Mouse (Mus musculus): Measurements from ENCODE around the gene Cnot10. TPM values are rescaled to one million over a fixed set of nuclear protein-coding genes. Genes with fewer than 3 reads are reported as not detected.

Cnot10 gene
- 61.2 and 64.0 TPM in 2 replicates for polyA plus RNA-seq (2015; fragmentation: Nextera tagmentation; extraction: Ambion mirVana)

- peak within 1 kb of the TSS; percentile 80 for H3K9ac ChIP-seq (replicated peaks; ENCODE audit: low read depth, low read length)
- ATAC-seq, result peak; percentile 99
- peak within 1 kb of the TSS; percentile 88 for H3K4me3 ChIP-seq (replicated peaks; ENCODE audit: low read length)
- WGBS, result 4% methylated on average over 51 of the region's 51 CpGs
- H3K36me3 ChIP-seq (ENCODE audit: control insufficient read depth, insufficient read depth), result no peaks in the 10 kb centered on the region
- peak within 1 kb of the TSS; percentile 98 for H3K4me2 ChIP-seq (ENCODE audit: low read length)
- H3K27me3 ChIP-seq (replicated peaks; ENCODE audit: control insufficient read depth, insufficient read depth, low read length), result peaks cover 12% of the 10 kb centered on the region
- no peaks in the 10 kb centered on the region for H3K9me3 ChIP-seq (ENCODE audit: control insufficient read depth, low read length)
- H3K4me1 ChIP-seq (replicated peaks; ENCODE audit: control insufficient read depth, insufficient read depth, low read length), result peaks cover 23% of the 10 kb centered on the region
- H3K27ac ChIP-seq (ENCODE audit: low read length), result peak within 1 kb of the TSS; percentile 84
Observed at GRCm38 (mm10) chr9:114639839-114640646, at the start of gene Cnot10. Cnot10 (minus strand) TSS chr9:114640184.

- Histone ChIP-seq H3K9me3 (ENCODE audit: control insufficient read depth, low read length) (no peaks in the 10 kb centered on the region), H3K27me3 (replicated peaks; ENCODE audit: control insufficient read depth, insufficient read depth, low read length) (no peaks in the 10 kb centered on the region), H3K27ac (ENCODE audit: low read length) (peak overlapping the region; percentile 91), H3K4me1 (replicated peaks; ENCODE audit: control insufficient read depth, insufficient read depth, low read length) (peaks cover 22% of the 10 kb centered on the region), H3K9ac (replicated peaks; ENCODE audit: low read depth, low read length) (peak overlapping the region; percentile 96), H3K4me3 (replicated peaks; ENCODE audit: low read length) (peak overlapping the region; percentile 86), H3K4me2 (ENCODE audit: low read length) (peak overlapping the region; percentile 67), H3K36me3 (ENCODE audit: control insufficient read depth, insufficient read depth) (peaks cover 10% of the 10 kb centered on the region)
- ATAC-seq, result peak; percentile 71
- 0% methylated on average over 50 of the region's 50 CpGs for WGBS
Observed at GRCm38 (mm10) chr9:114688953-114689407, 49.0 kb upstream of the Cnot10 start.

- H3K27ac ChIP-seq (ENCODE audit: low read length), result peak within 1 kb of the TSS; percentile 91
- peak within 1 kb of the TSS; percentile 96 for H3K9ac ChIP-seq (replicated peaks; ENCODE audit: low read depth, low read length)
- H3K4me1 ChIP-seq (replicated peaks; ENCODE audit: control insufficient read depth, insufficient read depth, low read length), result peaks cover 22% of the 10 kb centered on the region
- peak within 1 kb of the TSS; percentile 81 for H3K4me2 ChIP-seq (ENCODE audit: low read length)
- ATAC-seq, result peak; percentile 96
- no peaks in the 10 kb centered on the region for H3K9me3 ChIP-seq (ENCODE audit: control insufficient read depth, low read length)
- WGBS, result under 1% methylated on average over 57 of the region's 57 CpGs
- peaks cover 10% of the 10 kb centered on the region for H3K36me3 ChIP-seq (ENCODE audit: control insufficient read depth, insufficient read depth)
- H3K4me3 ChIP-seq (replicated peaks; ENCODE audit: low read length), result peak within 1 kb of the TSS; percentile 86
- H3K27me3 ChIP-seq (replicated peaks; ENCODE audit: control insufficient read depth, insufficient read depth, low read length), result no peaks in the 10 kb centered on the region
Observed at GRCm38 (mm10) chr9:114688252-114688952, 48.4 kb upstream of the Cnot10 start, which contains the start of gene Dync1li1. Dync1li1 (plus strand) TSS chr9:114688790.

- peaks cover 22% of the 10 kb centered on the region for H3K4me1 ChIP-seq (replicated peaks; ENCODE audit: control insufficient read depth, insufficient read depth, low read length)
- no peak for ATAC-seq
- no peak overlapping the region for H3K27ac ChIP-seq (ENCODE audit: low read length)
- no peaks in the 10 kb centered on the region for H3K9me3 ChIP-seq (ENCODE audit: control insufficient read depth, low read length)
- WGBS, result 71% methylated on average over 13 of the region's 13 CpGs
- no peaks in the 10 kb centered on the region for H3K27me3 ChIP-seq (replicated peaks; ENCODE audit: control insufficient read depth, insufficient read depth, low read length)
- H3K36me3 ChIP-seq (ENCODE audit: control insufficient read depth, insufficient read depth), result peaks cover 8% of the 10 kb centered on the region
- peak overlapping the region; percentile 86 for H3K4me3 ChIP-seq (replicated peaks; ENCODE audit: low read length)
- H3K9ac ChIP-seq (replicated peaks; ENCODE audit: low read depth, low read length), result no peak overlapping the region; the same call in 1 of the 2 replicates
- peak overlapping the region; percentile 81 for H3K4me2 ChIP-seq (ENCODE audit: low read length)
Observed at GRCm38 (mm10) chr9:114687639-114688038, 47.7 kb upstream of the Cnot10 start.

- WGBS, result 95% methylated on average over 7 of the region's 7 CpGs
- peaks cover 20% of the 10 kb centered on the region for H3K4me1 ChIP-seq (replicated peaks; ENCODE audit: control insufficient read depth, insufficient read depth, low read length)
- no peak overlapping the region for H3K4me3 ChIP-seq (replicated peaks; ENCODE audit: low read length)
- H3K9ac ChIP-seq (replicated peaks; ENCODE audit: low read depth, low read length), result no peak overlapping the region
- H3K27me3 ChIP-seq (replicated peaks; ENCODE audit: control insufficient read depth, insufficient read depth, low read length), result no peaks in the 10 kb centered on the region
- ATAC-seq, result no peak
- no peak overlapping the region for H3K27ac ChIP-seq (ENCODE audit: low read length)
- H3K9me3 ChIP-seq (ENCODE audit: control insufficient read depth, low read length), result no peaks in the 10 kb centered on the region
- no peak overlapping the region for H3K4me2 ChIP-seq (ENCODE audit: low read length)
- H3K36me3 ChIP-seq (ENCODE audit: control insufficient read depth, insufficient read depth), result no peaks in the 10 kb centered on the region
Observed at GRCm38 (mm10) chr9:114686245-114686644, 46.3 kb upstream of the Cnot10 start.

- H3K27me3 ChIP-seq (replicated peaks; ENCODE audit: control insufficient read depth, insufficient read depth, low read length), result no peaks in the 10 kb centered on the region
- no peak overlapping the region for H3K4me2 ChIP-seq (ENCODE audit: low read length)
- ATAC-seq, result no peak
- no peaks in the 10 kb centered on the region for H3K4me1 ChIP-seq (replicated peaks; ENCODE audit: control insufficient read depth, insufficient read depth, low read length)
- no peak overlapping the region for H3K27ac ChIP-seq (ENCODE audit: low read length)
- H3K9ac ChIP-seq (replicated peaks; ENCODE audit: low read depth, low read length), result no peak overlapping the region
- 84% methylated on average over 4 of the region's 4 CpGs for WGBS
- H3K9me3 ChIP-seq (ENCODE audit: control insufficient read depth, low read length), result no peaks in the 10 kb centered on the region
- H3K36me3 ChIP-seq (ENCODE audit: control insufficient read depth, insufficient read depth), result no peaks in the 10 kb centered on the region
- no peak overlapping the region for H3K4me3 ChIP-seq (replicated peaks; ENCODE audit: low read length)
Observed at GRCm38 (mm10) chr9:114682193-114682592, 42.2 kb upstream of the Cnot10 start.

- H3K4me2 ChIP-seq (ENCODE audit: low read length), result no peak overlapping the region
- H3K9me3 ChIP-seq (ENCODE audit: control insufficient read depth, low read length), result no peaks in the 10 kb centered on the region
- no peaks in the 10 kb centered on the region for H3K36me3 ChIP-seq (ENCODE audit: control insufficient read depth, insufficient read depth)
- H3K9ac ChIP-seq (replicated peaks; ENCODE audit: low read depth, low read length), result no peak overlapping the region
- 76% methylated on average over 6 of the region's 6 CpGs for WGBS
- no peak overlapping the region for H3K27ac ChIP-seq (ENCODE audit: low read length)
- H3K4me1 ChIP-seq (replicated peaks; ENCODE audit: control insufficient read depth, insufficient read depth, low read length), result no peaks in the 10 kb centered on the region
- no peaks in the 10 kb centered on the region for H3K27me3 ChIP-seq (replicated peaks; ENCODE audit: control insufficient read depth, insufficient read depth, low read length)
- H3K4me3 ChIP-seq (replicated peaks; ENCODE audit: low read length), result no peak overlapping the region
- ATAC-seq, result no peak
Observed at GRCm38 (mm10) chr9:114680531-114680930, 40.5 kb upstream of the Cnot10 start.

GRCm38 (mm10) chr9:114679944-114680343 lies 40.0 kb upstream of the Cnot10 start:
- Histone ChIP-seq H3K4me3 (replicated peaks; ENCODE audit: low read length) (no peak overlapping the region), H3K27me3 (replicated peaks; ENCODE audit: control insufficient read depth, insufficient read depth, low read length) (no peaks in the 10 kb centered on the region), H3K36me3 (ENCODE audit: control insufficient read depth, insufficient read depth) (no peaks in the 10 kb centered on the region), H3K9me3 (ENCODE audit: control insufficient read depth, low read length) (no peaks in the 10 kb centered on the region), H3K9ac (replicated peaks; ENCODE audit: low read depth, low read length) (no peak overlapping the region), H3K4me2 (ENCODE audit: low read length) (no peak overlapping the region), H3K4me1 (replicated peaks; ENCODE audit: control insufficient read depth, insufficient read depth, low read length) (no peaks in the 10 kb centered on the region), H3K27ac (ENCODE audit: low read length) (no peak overlapping the region)
- ATAC-seq, result no peak
- WGBS, result 78% methylated on average over 5 of the region's 5 CpGs

- ATAC-seq, result no peak
- 83% methylated on average over 5 of the region's 5 CpGs for WGBS
- Histone ChIP-seq H3K27me3 (replicated peaks; ENCODE audit: control insufficient read depth, insufficient read depth, low read length) (no peaks in the 10 kb centered on the region), H3K4me1 (replicated peaks; ENCODE audit: control insufficient read depth, insufficient read depth, low read length) (no peaks in the 10 kb centered on the region), H3K9me3 (ENCODE audit: control insufficient read depth, low read length) (no peaks in the 10 kb centered on the region), H3K27ac (ENCODE audit: low read length) (no peak overlapping the region), H3K9ac (replicated peaks; ENCODE audit: low read depth, low read length) (no peak overlapping the region), H3K4me2 (ENCODE audit: low read length) (no peak overlapping the region), H3K36me3 (ENCODE audit: control insufficient read depth, insufficient read depth) (no peaks in the 10 kb centered on the region), H3K4me3 (replicated peaks; ENCODE audit: low read length) (no peak overlapping the region)
Observed at GRCm38 (mm10) chr9:114678576-114678975, 38.6 kb upstream of the Cnot10 start.

All from forebrain, embryonic 16.5 days (tissue).